Mouse (Mus musculus) gonadal fat pad, adult 2 months (tissue): ENCODE measurements around the gene Ccdc83. TPM values are rescaled to one million over a fixed set of nuclear protein-coding genes. Genes with fewer than 3 reads are reported as not detected.
"Not testable (repeated sequence)": the region's sequence is repeated elsewhere in the genome, so short reads cannot be mapped to it uniquely, and the experiment has no call there.

ENCODE experiments used
- DNase-seq: peaks from one replicate; pipeline ENCODE4 v3.0.0-alpha.2; 2012; ENCODE audit warnings: low read depth
- polyA plus RNA-seq: library from polyadenylated mRNA; depleted of rRNA; stranded (reverse); fragments of >200 nt; gene quantifications from 2 replicates; pipeline ENCODE4 v1.2.3, GENCODE M21; 2012

Gene Ccdc83
- polyA plus RNA-seq, 1 experiment = 0.12 TPM

DNA sequence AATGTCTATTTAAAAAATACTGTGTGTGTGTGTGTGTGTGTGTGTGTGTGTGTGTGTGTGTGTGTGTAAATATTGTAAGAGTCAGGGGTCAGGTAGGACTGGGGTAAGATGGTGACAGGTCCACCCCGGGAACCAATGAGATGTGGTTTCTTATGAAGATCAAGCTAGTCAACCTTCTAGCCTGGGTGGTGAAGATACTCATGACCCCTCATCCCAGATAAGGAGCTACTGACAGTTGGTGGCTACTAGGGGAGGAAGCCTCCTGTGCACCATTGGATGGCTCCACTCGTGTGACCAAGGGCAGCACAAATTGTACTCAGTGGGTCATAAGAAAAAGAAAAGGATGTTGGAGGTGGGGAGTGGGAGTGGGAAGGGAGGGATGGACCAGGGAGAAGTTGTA, 5.7 kb downstream of the Ccdc83 start:
- no peak for DNase-seq

DNA sequence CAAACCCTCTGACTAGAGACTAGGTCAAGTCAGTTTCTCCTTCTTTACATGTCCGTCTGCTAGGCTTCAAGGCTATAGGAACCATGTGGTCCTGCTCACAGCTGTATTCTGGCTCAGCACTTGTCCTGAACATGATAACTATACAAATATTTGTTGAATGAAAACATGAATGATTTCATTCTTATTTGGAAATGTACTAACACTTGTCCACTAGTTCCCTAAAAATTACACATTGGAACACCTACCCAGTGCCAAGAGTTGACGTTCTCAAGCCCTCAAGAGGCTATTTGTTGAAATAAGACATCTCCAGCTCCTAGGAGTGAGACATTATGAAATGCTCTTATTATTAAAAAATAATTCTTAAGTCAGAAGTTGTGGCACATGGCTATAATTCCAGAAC, 6.9 kb downstream of the Ccdc83 start:
- DNase-seq = no peak

DNA sequence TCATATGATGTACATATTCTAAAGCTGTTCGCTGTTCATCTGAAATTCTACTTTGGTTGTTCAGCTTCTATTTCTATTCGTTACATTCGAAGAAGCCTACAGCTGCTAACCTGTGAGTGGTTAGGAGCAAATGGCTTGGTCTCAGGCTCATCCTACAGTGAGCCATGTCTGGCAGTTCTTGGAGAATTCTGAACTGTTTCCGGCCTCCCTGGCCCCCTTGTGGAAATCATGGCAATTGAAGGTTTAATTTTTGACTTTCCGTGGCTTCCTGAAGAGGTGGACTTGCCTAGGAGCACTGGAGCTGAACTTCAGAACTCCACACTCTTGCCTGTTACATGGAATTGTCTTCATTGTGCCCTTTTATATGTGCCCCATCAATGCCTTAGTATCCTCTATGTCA, 12.6 kb downstream of the Ccdc83 start:
- DNase-seq = no peak

DNA sequence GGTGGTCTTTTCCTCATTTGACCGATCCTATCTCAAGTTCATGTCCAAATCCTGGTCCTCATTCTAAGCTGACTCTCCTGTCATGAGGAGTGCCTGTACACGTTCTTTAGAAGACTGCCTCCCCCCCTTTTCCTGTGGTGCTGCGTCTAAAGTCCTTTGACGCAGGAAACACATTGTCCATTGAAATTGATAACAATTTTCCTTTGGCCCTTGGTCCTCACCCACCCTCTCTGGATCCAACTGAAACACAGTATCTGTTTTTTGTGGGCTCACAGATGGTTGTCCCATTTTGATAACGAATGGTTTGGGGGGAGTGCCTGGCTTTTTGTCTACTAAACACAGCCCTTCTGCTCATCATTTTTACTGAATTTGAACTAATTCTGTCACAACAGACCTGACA, 21.9 kb downstream of the Ccdc83 start:
- DNase-seq = no peak

DNA sequence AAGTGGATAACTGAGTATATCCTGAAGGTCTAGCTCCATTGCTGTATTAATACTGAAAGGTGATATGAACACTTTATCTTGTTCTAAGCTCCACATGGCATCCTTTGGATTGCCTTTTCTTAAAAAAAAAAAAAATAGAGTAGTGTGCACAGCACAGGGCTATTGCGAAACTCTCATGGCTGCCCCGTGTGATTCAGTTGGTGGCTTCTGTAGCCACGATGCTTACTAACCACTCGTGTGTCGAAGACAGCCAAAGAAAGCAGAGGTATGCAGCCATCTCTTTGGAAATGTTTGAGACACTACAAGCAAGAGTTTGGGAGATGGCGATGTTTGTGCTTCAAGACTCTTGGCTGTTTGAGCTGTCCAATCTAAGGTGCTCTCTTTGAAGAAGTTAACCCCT, 22.4 kb downstream of the Ccdc83 start:
- no peak for DNase-seq

DNA sequence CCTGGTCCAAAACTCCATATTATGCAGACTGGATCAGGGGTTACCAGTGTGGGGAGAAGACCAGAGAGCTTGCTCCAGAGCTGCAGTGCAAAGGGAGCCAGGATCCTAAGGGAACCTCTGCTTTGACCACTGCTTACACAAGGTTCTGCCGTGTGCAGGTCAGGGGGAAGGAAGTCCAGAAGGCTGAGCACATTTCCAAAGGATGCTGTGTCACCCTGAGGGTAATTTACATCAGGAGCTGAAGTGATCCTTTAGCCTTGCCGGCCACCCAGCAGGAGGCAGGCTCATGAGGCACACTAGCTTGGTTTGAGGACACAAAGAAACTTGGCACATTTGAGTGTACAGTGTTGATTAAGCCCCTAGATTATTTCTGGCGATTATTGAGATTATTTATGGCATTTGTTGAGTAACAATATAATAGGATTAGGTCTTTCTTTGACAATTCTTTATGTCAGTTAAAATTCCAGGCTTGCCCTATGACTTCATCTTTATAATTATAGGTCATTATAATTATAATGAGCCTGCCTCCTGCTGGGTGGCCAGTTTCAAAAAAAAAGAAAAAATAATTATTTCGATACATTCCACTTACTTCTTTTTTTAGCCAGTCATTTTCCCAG, 29.2 kb downstream of the Ccdc83 start:
- DNase-seq = no peak

DNA sequence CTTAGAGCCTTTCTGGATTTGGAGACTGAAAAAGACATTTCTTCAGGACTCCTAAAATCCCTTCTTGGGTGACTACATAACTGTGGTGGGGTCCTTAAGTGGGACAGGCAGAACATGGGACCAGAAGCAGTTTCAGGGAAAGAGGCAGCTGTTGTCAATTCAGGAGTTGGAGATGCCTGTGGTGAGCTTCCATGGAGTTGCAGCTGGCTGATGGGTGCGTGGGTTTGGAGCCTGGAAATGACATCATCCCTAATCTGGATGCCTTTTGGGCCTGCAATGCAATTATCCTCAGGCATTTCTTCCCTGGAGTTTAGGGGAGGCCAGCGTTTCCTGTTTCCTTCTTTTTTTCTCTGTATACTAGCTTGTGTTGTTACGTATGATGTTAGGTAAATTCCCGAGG, 31.7 kb downstream of the Ccdc83 start:
- no peak for DNase-seq

DNA sequence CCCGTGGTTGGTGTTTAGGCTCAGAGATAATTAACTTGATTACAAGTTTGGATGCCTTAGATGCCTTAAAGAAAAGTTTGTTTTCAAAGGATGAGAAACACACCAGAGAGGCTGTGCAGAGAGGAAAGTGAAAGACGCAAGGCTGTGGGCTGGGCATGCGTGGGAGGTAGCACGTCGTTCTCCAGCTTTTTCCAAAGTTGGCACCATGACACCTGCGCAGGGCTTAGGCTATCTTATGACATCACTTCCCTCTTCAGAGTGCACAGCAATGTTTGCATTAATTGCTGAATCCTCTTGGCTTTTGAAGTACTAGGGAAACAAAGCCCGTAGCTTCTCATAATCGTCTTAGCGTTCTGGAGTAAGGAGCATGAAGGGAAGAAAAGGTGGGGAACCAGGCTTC, 34.1 kb downstream of the Ccdc83 start:
- no peak for DNase-seq

DNA sequence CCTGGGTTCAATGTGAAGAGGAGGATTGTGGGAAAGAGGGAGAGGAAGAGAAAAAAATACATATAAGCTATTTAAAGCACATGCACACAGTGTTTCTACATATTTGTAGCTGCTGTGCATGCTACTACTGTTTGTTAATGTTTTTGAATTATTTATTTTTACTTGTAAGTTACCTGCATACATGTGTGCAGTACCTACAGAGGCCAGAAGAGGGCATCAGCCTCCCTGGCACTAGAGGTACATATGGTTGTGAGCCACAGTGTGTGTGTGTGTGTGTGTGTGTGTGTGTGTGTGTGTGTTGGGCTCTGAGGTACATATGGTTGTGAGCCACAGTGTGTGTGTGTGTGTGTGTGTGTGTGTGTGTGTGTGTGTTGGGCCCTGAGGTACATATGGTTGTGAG, 36.7 kb downstream of the Ccdc83 start:
- not testable (repeated sequence) for DNase-seq

DNA sequence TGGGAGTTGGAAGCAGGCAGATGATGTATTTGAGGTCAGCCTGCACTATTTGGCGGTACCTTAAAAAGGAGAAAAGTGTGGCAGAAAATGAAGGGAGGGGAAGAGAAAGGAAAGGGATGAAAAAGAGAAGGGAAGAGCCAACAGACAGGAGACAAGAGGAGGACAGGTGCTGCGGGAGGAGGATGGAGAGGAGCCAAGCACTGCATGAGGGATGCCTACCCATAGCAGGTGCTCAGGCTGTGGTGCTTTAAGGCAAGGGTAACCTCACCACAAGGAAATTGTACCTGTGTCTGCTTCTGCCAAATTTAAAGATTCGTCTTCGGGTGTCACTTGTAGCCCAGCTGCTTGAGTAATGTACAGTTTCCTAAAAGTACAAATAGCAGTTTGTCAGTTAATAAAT, 37.5 kb downstream of the Ccdc83 start:
- no peak for DNase-seq

DNA sequence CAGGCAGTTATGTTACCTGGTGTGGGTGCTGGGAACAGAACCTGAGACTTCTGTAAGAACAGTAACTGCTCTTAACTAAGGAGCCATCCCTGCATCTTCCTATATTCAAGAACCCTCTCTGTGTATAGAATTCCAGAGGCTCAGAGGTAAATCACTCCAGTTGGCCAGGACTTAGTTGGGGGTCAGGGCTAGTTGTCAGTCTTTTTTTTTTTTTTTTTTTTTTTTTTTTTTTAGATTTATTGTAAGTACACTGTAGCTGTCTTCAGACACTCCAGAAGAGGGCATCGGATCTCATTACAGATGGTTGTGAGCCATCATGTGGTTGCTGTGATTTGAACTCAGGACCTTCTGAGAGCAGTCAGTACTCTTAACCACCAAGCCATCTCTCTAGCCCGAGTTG, 44.1 kb downstream of the Ccdc83 start:
- DNase-seq = no peak

DNA sequence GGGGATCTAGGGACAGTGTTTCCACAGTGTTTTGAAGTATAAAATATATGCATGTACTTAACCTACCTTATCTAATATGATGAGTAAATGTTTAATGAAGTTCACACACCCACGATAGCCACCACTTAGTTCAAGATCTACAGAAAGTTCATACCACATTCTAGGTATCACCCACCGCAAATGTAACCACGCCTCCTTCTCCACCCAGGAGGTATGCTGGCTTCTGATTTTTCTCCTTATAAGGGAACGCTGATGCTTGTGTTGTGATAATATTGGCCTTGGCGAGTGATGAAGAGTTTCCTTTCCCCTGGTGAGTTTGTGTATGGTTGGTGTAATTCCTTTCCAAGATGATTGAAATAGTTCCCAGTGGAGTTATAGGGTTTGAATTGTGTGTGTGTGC, 47.5 kb downstream of the Ccdc83 start:
- DNase-seq = no peak

DNA sequence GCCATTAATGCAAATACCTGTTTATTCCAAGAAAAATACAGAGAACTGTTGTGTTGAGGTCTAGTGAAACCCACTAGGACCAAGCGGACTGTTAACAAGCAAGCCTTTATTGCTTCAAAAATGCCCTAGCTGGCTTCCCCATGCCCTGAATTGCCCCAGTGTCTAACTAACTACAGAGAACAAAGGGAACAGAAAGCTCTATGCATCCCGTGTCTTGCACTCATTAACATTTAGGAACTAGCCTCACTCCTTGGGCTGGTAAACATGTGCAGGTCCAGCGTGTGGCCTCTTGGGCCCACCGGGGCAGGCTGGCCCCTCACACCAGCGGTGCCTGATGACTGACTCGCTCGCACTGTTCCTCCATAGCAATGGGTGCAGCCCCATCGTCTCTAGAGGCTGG, 49.1 kb downstream of the Ccdc83 start:
- no peak for DNase-seq

DNA sequence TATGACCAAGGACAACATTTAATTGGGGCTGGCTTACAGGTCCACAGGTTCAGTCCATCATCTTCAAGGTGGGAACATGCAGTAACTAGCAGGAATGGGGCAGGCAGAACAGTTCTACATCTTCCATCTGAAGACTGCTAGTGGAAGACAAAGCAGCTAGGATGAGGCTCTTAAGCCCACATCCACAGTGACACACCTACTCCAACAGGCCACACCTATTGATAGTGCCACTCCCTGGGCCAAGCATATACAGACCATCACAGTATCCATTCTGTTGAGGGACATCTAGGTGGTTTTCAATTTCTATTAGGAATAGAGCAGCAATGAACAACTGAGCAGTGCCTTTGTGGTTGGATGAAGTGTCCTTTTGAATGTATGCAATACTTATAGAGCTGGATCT, 54.6 kb downstream of the Ccdc83 start:
- DNase-seq = no peak

DNA sequence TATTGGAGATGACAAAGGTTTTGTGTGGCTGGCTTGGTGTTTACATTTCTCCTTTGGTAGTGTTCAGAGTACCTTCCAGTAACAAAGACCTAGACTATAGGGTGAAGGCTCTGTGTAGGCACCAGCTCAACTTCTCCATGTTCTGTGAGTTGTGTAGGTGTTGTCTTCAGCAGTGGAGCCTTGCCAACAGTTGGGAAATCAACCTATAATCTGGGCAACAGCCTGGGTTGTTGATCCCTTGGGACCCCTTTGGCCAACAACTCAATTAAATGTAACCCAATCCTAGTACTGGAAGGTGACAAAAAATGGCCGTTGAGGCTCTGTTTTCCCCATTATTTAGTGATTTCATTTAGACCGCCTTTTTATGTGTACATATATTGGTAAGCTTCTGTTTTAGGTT, 55.5 kb downstream of the Ccdc83 start:
- DNase-seq = no peak

DNA sequence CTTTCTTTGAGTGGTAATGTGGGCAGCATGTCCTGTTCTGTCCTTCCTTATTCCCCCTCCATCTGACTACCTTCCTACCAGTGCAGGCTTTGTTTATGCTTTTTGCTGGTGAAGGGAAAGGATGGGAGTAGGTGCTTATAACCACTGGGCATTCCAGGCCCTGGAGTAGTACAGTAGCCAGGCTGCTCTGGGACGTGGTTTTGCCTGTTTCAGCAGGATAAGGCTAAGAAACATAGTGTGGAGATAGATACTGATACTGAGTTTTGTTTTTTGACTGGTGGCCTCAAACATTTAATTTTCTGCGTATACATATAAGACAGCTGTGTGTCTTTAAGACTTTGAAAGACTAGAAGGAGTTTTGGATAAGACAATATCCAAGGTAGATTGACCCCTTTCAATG, 61.7 kb downstream of the Ccdc83 start:
- no peak for DNase-seq

DNA sequence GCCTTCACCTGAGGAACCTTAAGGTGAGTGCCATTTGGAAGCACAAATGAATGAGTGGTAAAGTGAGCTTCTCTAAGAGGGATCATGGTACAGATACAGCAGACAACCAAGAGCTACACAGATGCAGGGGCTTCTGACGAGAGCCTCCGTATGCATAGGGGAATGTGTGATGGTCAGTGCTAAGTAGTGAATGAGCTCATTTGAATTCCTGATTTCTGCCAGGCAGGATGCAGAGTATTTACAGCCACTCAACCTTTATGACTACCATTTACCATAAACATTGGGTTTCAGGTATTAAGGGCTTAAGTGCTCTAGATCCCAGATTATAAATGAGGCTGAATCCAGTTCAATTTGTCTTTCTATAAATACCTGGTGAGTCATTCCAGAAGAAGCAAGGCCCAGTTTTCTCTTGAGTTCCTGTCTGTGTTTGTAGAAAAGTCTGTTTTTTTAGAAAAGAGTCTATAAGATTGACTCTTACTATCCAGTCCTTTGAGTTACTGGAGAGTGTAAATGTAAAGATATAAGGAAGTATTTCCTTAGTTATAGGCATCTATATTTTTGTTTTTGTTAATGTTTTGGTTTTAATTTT, 63.6 kb downstream of the Ccdc83 start:
- no peak for DNase-seq

DNA sequence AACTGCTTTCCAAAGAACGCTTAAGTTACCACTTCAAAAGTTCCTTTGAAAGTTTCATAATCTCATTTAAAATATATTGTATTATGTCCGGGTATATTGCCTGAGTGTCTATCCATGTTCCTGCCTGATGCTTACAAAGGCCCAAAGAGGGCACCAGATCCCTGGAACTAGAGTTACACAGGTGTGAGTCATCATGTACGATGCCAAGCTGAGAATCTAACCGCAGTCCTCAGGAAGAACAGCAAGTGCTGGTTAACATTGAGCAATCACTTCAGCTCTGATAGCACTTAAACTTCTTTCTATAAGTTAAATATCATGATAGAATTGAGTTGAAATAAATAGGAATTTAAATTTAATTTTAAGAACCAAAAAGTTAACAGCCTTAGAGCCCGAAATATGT, 65.3 kb downstream of the Ccdc83 start:
- peak; percentile 47 for DNase-seq

DNA sequence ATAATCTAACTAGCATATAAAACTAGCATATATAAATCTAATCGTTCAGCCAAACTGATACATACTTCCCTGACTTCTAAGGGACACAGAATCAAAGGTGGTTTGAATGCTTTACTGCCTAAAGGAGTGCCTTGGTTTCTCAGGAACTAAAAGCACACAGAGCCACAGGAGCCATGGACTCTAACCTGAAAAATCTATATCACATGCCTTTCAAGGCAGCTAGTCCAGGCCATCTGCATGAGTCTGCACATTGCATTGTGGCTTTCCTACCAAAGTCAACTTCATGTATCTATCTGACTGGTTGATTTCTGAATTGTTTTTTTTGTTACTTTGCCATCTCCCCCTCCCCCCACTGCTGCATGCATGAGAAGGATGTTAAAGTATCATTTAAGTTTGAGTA, 84.9 kb downstream of the Ccdc83 start:
- no peak for DNase-seq

DNA sequence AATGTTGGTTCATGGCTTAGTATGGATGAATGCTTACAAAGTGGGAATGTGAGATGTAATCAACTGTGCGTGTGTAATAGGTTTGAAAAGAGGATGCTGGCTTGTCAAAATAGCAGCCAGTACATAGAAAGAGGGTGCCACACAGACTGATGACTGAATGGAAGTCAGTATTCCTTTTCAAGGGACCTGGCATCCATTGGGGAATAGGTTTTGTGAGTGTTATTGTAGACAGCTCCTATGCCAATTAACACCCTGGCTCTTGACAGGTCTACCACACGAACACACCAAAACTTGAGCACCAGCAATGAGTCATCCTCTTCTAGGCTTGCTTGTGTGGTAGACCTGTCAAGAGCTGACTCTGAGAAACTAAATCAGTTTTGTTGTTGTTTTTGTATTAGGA, 90.0 kb downstream of the Ccdc83 start:
- DNase-seq = no peak
